Mouse (Mus musculus) CH12.LX (cell line): ENCODE measurements around the gene Clptm1. TPM values are rescaled to one million over a fixed set of nuclear protein-coding genes. Genes with fewer than 3 reads are reported as not detected.
A peak's percentile ranks its signal among the peaks of the same experiment; 100 is the strongest.

ENCODE experiments used
- DNase-seq: peaks from one replicate; pipeline ENCODE4 v3.0.0-alpha.2; 2013; ENCODE audit errors: extremely low read depth
- H3K27ac ChIP-seq: 2 replicates; pipeline ENCODE4 v1.5.1; 2012; ENCODE audit warnings: low read depth, mild to moderate bottlenecking, control low read depth, moderate library complexity; ENCODE audit not compliant: insufficient read depth
- H3K27me3 ChIP-seq: replicated peaks from 2 replicates; pipeline ENCODE3; 2012; ENCODE audit warnings: inconsistent platforms
- H3K36me3 ChIP-seq, 2 experiments: replicated peaks in 1 of 2; 2 replicates each; pipeline versions ENCODE3 to v1.6.1; 2012; ENCODE audit warnings: inconsistent platforms in 1 of 2, low read length in 1 of 2, mild to moderate bottlenecking in 1 of 2, mixed read lengths in 1 of 2, moderate library complexity in 1 of 2; ENCODE audit not compliant: control insufficient read depth in 1 of 2, insufficient read depth in 1 of 2
- H3K4me1 ChIP-seq, 2 experiments: 2 replicates each; pipeline ENCODE4 v1.6.1; 2012; ENCODE audit warnings: inconsistent platforms in 1 of 2, moderate library complexity in 1 of 2; ENCODE audit not compliant: insufficient read depth in 2 of 2, control insufficient read depth in 1 of 2
- H3K4me2 ChIP-seq: 2 replicates; pipeline ENCODE4 v1.6.1; 2012; ENCODE audit warnings: low read depth, mild to moderate bottlenecking, control low read depth; ENCODE audit not compliant: poor library complexity, insufficient read depth, severe bottlenecking
- H3K4me3 ChIP-seq, 3 experiments: fragments of 150-350 bp in 1 of 3; sonication (generic) in 1 of 3; replicated peaks in 1 of 3; 2 replicates each; pipeline versions ENCODE3 to v1.5.1; 2011 to 2012; ENCODE audit warnings: low read depth in 2 of 3, low read length in 2 of 3, mild to moderate bottlenecking in 2 of 3, moderate library complexity in 2 of 3, control low read depth in 1 of 3, improper control_type of control experiment in 1 of 3, inconsistent platforms in 1 of 3, mixed read lengths in 1 of 3; ENCODE audit not compliant: poor library complexity in 1 of 3
- H3K79me2 ChIP-seq: replicated peaks from 2 replicates; pipeline ENCODE4 v1.6.1; 2012; ENCODE audit warnings: mild to moderate bottlenecking, moderate library complexity; ENCODE audit not compliant: control insufficient read depth, poor library complexity, insufficient read depth, severe bottlenecking; ENCODE audit errors: extremely low read depth
- H3K9ac ChIP-seq: 2 replicates; pipeline ENCODE4 v1.6.1; 2012; ENCODE audit warnings: low read depth, mild to moderate bottlenecking, control low read depth, moderate library complexity; ENCODE audit not compliant: insufficient read depth
- H3K9me3 ChIP-seq: replicated peaks from 2 replicates; pipeline ENCODE3; 2012; ENCODE audit warnings: low read length, inconsistent platforms, mixed read lengths
- CHD1 ChIP-seq: IDR thresholded peaks from 2 replicates; pipeline ENCODE4 v1.6.1; 2012; ENCODE audit warnings: low read depth, low read length, improper control_type of control experiment, inconsistent platforms
- CHD2 ChIP-seq: IDR thresholded peaks from 2 replicates; pipeline ENCODE4 v1.6.1; 2011; ENCODE audit warnings: low read length, improper control_type of control experiment
- CTCF ChIP-seq, 2 experiments: IDR thresholded peaks in 1 of 2; conservative IDR thresholded peaks in 1 of 2; 2 replicates each; pipeline ENCODE4 v1.5.1; 2011 to 2012; ENCODE audit warnings: low read depth in 2 of 2, low read length in 2 of 2, improper control_type of control experiment in 1 of 2, inconsistent platforms in 1 of 2, mild to moderate bottlenecking in 1 of 2, moderate library complexity in 1 of 2
- E2F4 ChIP-seq: IDR thresholded peaks from 2 replicates; pipeline ENCODE4 v1.6.1; 2011; ENCODE audit warnings: low read depth, low read length, improper control_type of control experiment; ENCODE audit not compliant: insufficient replicate concordance
- ELF1 ChIP-seq: IDR thresholded peaks from 2 replicates; pipeline ENCODE4 v1.6.1; 2014; ENCODE audit warnings: low read depth, mild to moderate bottlenecking, inconsistent platforms, low read length, improper control_type of control experiment
- EP300 ChIP-seq: IDR thresholded peaks from 2 replicates; pipeline ENCODE4 v1.6.1; 2011; ENCODE audit warnings: low read length, improper control_type of control experiment
- ETS1 ChIP-seq: conservative IDR thresholded peaks from 2 replicates; pipeline ENCODE4 v1.6.1; 2012; ENCODE audit warnings: low read depth, mild to moderate bottlenecking, inconsistent platforms, low read length, improper control_type of control experiment, moderate library complexity
- GABPA ChIP-seq: IDR thresholded peaks from 2 replicates; pipeline ENCODE4 v1.6.1; 2012; ENCODE audit warnings: low read depth, low read length, improper control_type of control experiment, inconsistent platforms; ENCODE audit not compliant: insufficient replicate concordance
- HCFC1 ChIP-seq: IDR thresholded peaks from 2 replicates; pipeline ENCODE4 v1.6.1; 2012; ENCODE audit warnings: low read depth, mild to moderate bottlenecking, inconsistent platforms, low read length, improper control_type of control experiment
- IRF4 ChIP-seq: IDR thresholded peaks from 2 replicates; pipeline ENCODE4 v1.6.1; 2014; ENCODE audit warnings: low read depth, mild to moderate bottlenecking, inconsistent platforms, low read length, improper control_type of control experiment
- JUN ChIP-seq: IDR thresholded peaks from 2 replicates; pipeline ENCODE4 v1.6.1; 2011; ENCODE audit warnings: low read depth, mild to moderate bottlenecking, low read length, improper control_type of control experiment, moderate library complexity; ENCODE audit not compliant: insufficient read depth
- JUND ChIP-seq: conservative IDR thresholded peaks from 2 replicates; pipeline ENCODE4 v1.6.1; 2011; ENCODE audit warnings: low read depth, low read length, improper control_type of control experiment
- KAT2A ChIP-seq: IDR thresholded peaks from 2 replicates; pipeline ENCODE4 v1.6.1; 2012; ENCODE audit warnings: low read length, improper control_type of control experiment, inconsistent platforms; ENCODE audit not compliant: insufficient replicate concordance
- MAFK ChIP-seq: IDR thresholded peaks from 2 replicates; pipeline ENCODE4 v1.6.1; 2011; ENCODE audit warnings: low read length, improper control_type of control experiment; ENCODE audit not compliant: insufficient replicate concordance
- MAX ChIP-seq: IDR thresholded peaks from 2 replicates; pipeline ENCODE4 v1.6.1; 2011; ENCODE audit warnings: low read length, improper control_type of control experiment
- MAZ ChIP-seq: IDR thresholded peaks from 2 replicates; pipeline ENCODE4 v1.6.1; 2012; ENCODE audit warnings: low read depth, mild to moderate bottlenecking, inconsistent platforms, low read length, improper control_type of control experiment, moderate library complexity
- MEF2A ChIP-seq: IDR thresholded peaks from 2 replicates; pipeline ENCODE4 v1.6.1; 2014; ENCODE audit warnings: low read depth, mild to moderate bottlenecking, inconsistent platforms, low read length, improper control_type of control experiment, borderline replicate concordance
- MXI1 ChIP-seq: IDR thresholded peaks from 2 replicates; pipeline ENCODE4 v1.6.1; 2011; ENCODE audit warnings: mild to moderate bottlenecking, low read depth, low read length, improper control_type of control experiment
- MYC ChIP-seq: IDR thresholded peaks from 2 replicates; pipeline ENCODE4 v1.6.1; 2011; ENCODE audit warnings: low read depth, mild to moderate bottlenecking, improper control_type of control experiment, low read length
- NELFE ChIP-seq: IDR thresholded peaks from 2 replicates; pipeline ENCODE4 v1.6.1; 2011; ENCODE audit warnings: low read depth, low read length, improper control_type of control experiment
- NRF1 ChIP-seq: IDR thresholded peaks from 2 replicates; pipeline ENCODE4 v1.6.1; 2014; ENCODE audit warnings: low read depth, mild to moderate bottlenecking, inconsistent platforms, low read length, improper control_type of control experiment, moderate library complexity
- PAX5 ChIP-seq: IDR thresholded peaks from 2 replicates; pipeline ENCODE4 v1.6.1; 2012; ENCODE audit warnings: low read length, inconsistent platforms, mixed read lengths
- POLR2A ChIP-seq: IDR thresholded peaks from 2 replicates; pipeline ENCODE4 v1.6.1; 2011; ENCODE audit warnings: low read depth, mild to moderate bottlenecking, improper control_type of control experiment, low read length
- POLR2AphosphoS2 ChIP-seq: IDR thresholded peaks from 2 replicates; pipeline ENCODE4 v1.6.1; 2011; ENCODE audit warnings: low read depth, low read length, improper control_type of control experiment
- RAD21 ChIP-seq: IDR thresholded peaks from 2 replicates; pipeline ENCODE4 v1.6.1; 2011; ENCODE audit warnings: low read depth, mild to moderate bottlenecking, low read length, improper control_type of control experiment, moderate library complexity
- RCOR1 ChIP-seq: conservative IDR thresholded peaks from 2 replicates; pipeline ENCODE4 v1.6.1; 2012; ENCODE audit warnings: low read depth, mild to moderate bottlenecking, inconsistent platforms, low read length, improper control_type of control experiment
- SIN3A ChIP-seq: IDR thresholded peaks from 2 replicates; pipeline ENCODE4 v1.6.1; 2012; ENCODE audit warnings: low read length, improper control_type of control experiment, inconsistent platforms
- SMC3 ChIP-seq: IDR thresholded peaks from 2 replicates; pipeline ENCODE4 v1.6.1; 2011; ENCODE audit warnings: low read depth, low read length, improper control_type of control experiment
- TBP ChIP-seq: conservative IDR thresholded peaks from 2 replicates; pipeline ENCODE4 v1.6.1; 2011; ENCODE audit warnings: low read depth, low read length, improper control_type of control experiment
- TCF12 ChIP-seq: IDR thresholded peaks from 2 replicates; pipeline ENCODE4 v1.6.1; 2014; ENCODE audit warnings: low read depth, mild to moderate bottlenecking, inconsistent platforms, low read length, improper control_type of control experiment
- UBTF ChIP-seq: IDR thresholded peaks from 2 replicates; pipeline ENCODE4 v1.6.1; 2012; ENCODE audit warnings: low read depth, mild to moderate bottlenecking, inconsistent platforms, low read length, improper control_type of control experiment, moderate library complexity
- USF1 ChIP-seq: IDR thresholded peaks from 2 replicates; pipeline ENCODE4 v1.6.1; 2014; ENCODE audit warnings: low read depth, mild to moderate bottlenecking, inconsistent platforms, low read length, improper control_type of control experiment
- USF2 ChIP-seq: conservative IDR thresholded peaks from 2 replicates; pipeline ENCODE4 v1.6.1; 2011; ENCODE audit warnings: low read depth, low read length, improper control_type of control experiment
- ZC3H11A ChIP-seq: IDR thresholded peaks from 2 replicates; pipeline ENCODE4 v1.6.1; 2012; ENCODE audit warnings: low read depth, mild to moderate bottlenecking, inconsistent platforms, low read length, improper control_type of control experiment
- ZKSCAN1 ChIP-seq: IDR thresholded peaks from 2 replicates; pipeline ENCODE4 v1.6.1; 2012; ENCODE audit warnings: low read depth, inconsistent platforms, low read length, improper control_type of control experiment, borderline replicate concordance
- ZMIZ1 ChIP-seq: IDR thresholded peaks from 2 replicates; pipeline ENCODE4 v1.6.1; 2012; ENCODE audit warnings: low read depth, mild to moderate bottlenecking, inconsistent platforms, low read length, improper control_type of control experiment
- ZNF384 ChIP-seq: IDR thresholded peaks from 2 replicates; pipeline ENCODE4 v1.6.1; 2012; ENCODE audit warnings: low read depth, low read length, improper control_type of control experiment, inconsistent platforms
- dilution Hi-C: fragments of 300-500 bp; cut with MboI; formaldehyde crosslinking; loops from 2 replicates; pipeline ENCODE4 v1.14.3; 2020; ENCODE audit warnings: low sequenced_read_pairs; ENCODE audit not compliant: extremely low pct_unique_long_range_greater_than_20kb, extremely low pct_ligation_motif_present
- in situ Hi-C: fragments of 300-500 bp; cut with MboI; formaldehyde crosslinking; loops from 3 replicates; pipeline ENCODE4 v1.14.3; 2019; ENCODE audit warnings: low sequenced_read_pairs, low pct_ligation_motif_present, low pct_unique_long_range_greater_than_20kb, mixed read lengths
- polyA plus RNA-seq: library from polyadenylated mRNA; unstranded; fragments of >175 nt; gene quantifications from 2 replicates; pipeline ENCODE4 v1.2.1, GENCODE M21; 2012; ENCODE audit warnings: low read depth; ENCODE audit not compliant: insufficient read length
- total RNA-seq, 2 experiments: library from RNA; depleted of rRNA; stranded (reverse); fragments of 300-350 nt in 1 of 2; fragments of >200 nt in 1 of 2; gene quantifications; 2 replicates each; pipeline ENCODE4 v1.2.3; 2012 to 2014

Gene Clptm1
- 43.6 and 43.9 TPM in 2 replicates for total RNA-seq (2012; rRNA removed)
- 33.8 and 34.0 TPM in 2 replicates for total RNA-seq (2014; rRNA removed)
- polyA plus RNA-seq, result 54.7 and 70.9 TPM in 2 replicates

- Histone ChIP-seq H3K9me3 (no peaks in the 10 kb centered on the region), H3K4me1 (peaks cover 14 to 51% of the 10 kb centered on the region in 2 experiments; a peak in 3 of 4 replicates), H3K4me2 (peak within 1 kb of the TSS; percentile 87), H3K79me2 (peaks cover 42% of the 10 kb centered on the region), H3K9ac (peak within 1 kb of the TSS; percentile 96), H3K27me3 (no peaks in the 10 kb centered on the region), H3K4me3 (peak within 1 kb of the TSS; percentile 80 to 94 (median 93)), H3K27ac (peak within 1 kb of the TSS; percentile 86), H3K36me3 (peaks cover 20 to 27% of the 10 kb centered on the region in 2 experiments)
- dilution Hi-C loops (no loop called here), in situ Hi-C loops (loop anchor here (5.0 kb wide), 2 partner anchors 47 to 207 kb away; no protein-coding TSS in a partner anchor)
- peak; percentile 98 for DNase-seq
- TF ChIP-seq JUND, result no peak
- TF ChIP-seq NELFE, result peak; percentile 72
- TF ChIP-seq EP300, result no peak
- no peak for TF ChIP-seq ETS1
- no peak; the same call in 1 of the 2 replicates for TF ChIP-seq NRF1
- no peak for TF ChIP-seq ZC3H11A
- peak; percentile 75; the same call in 1 of the 2 replicates for TF ChIP-seq KAT2A
- no peak; the same call in 1 of the 2 replicates for TF ChIP-seq MEF2A
- peak; percentile 12; the same call in 1 of the 2 replicates for TF ChIP-seq MAX
- no peak; the same call in 1 of the 2 replicates for TF ChIP-seq MXI1
- TF ChIP-seq POLR2A, result peak; percentile 69
- TF ChIP-seq ZNF384, result no peak
- TF ChIP-seq ELF1, result peak; percentile 89
- TF ChIP-seq CTCF (conservative IDR thresholded peaks at IDR 0.05 in 1 of 2, IDR thresholded peaks at IDR 0.05 in 1 of 2; ENCODE audit: low read depth in 2 of 2, low read length in 2 of 2), result peak in 1 of 2 experiments; percentile 96; a peak in 2 of 4 replicates
- TF ChIP-seq UBTF, result 0 out of 2 replicates have a peak, but pooled peaks have one; percentile 42
- peak; percentile 63 for TF ChIP-seq SMC3
- no peak for TF ChIP-seq E2F4
- no peak for TF ChIP-seq PAX5
- TF ChIP-seq RAD21, result peak; percentile 31
- TF ChIP-seq MYC, result peak; percentile 37; the same call in 1 of the 2 replicates
- peak; percentile 99 for TF ChIP-seq CHD2
- no peak for TF ChIP-seq USF2
- TF ChIP-seq SIN3A, result peak; percentile 81; the same call in 1 of the 2 replicates
- TF ChIP-seq ZMIZ1, result peak; percentile 58; the same call in 1 of the 2 replicates
- TF ChIP-seq JUN, result no peak
- TF ChIP-seq RCOR1, result no peak
- no peak; the same call in 1 of the 2 replicates for TF ChIP-seq MAZ
- no peak for TF ChIP-seq ZKSCAN1
- no peak for TF ChIP-seq MAFK
- peak; percentile 88; the same call in 1 of the 2 replicates for TF ChIP-seq TBP
- TF ChIP-seq POLR2AphosphoS2, result peak; percentile 84; the same call in 1 of the 2 replicates
- no peak for TF ChIP-seq CHD1
- TF ChIP-seq GABPA, result no peak
- TF ChIP-seq USF1, result no peak
- peak; percentile 78 for TF ChIP-seq TCF12
- peak; percentile 8; the same call in 1 of the 2 replicates for TF ChIP-seq IRF4
- peak; percentile 85 for TF ChIP-seq HCFC1
These were observed at the start of gene Clptm1 for GRCm38 (mm10) chr7:19664955-19665841. Clptm1 (minus strand) TSS chr7:19665033.
